In the genomic region with DNA sequence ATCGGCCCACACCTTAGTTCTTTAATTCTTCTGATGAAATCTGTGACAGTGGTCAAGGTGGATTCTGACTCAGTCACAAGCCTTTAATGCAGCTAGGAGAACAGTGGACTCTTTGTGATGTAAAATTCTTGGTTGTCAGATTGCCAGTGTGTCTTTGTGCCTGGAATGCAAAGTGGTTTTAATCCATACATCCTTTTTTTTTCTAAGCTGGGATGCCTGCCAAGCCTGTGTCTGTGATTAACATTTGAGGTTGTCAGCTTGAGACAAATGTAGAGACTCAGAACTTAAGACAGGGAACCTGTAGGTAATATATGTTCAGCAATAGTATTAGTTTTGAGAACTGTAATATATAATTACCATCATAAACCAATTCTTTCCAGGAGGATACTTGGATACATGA, we compare ENCODE assay signal across 18 mouse cellular contexts. TPM values are rescaled to one million over a fixed set of nuclear protein-coding genes. Genes with fewer than 3 reads are reported as not detected.
DNase-seq lines count a peak whose midpoint lies in the region; ATAC-seq lines count a peak whose summit lies in the region.
"Had no signal": no experiment of that assay in that cellular context is flagged by ENCODE, and none has a peak within 500 bp of the region (broad histone marks: within the 10 kb centered on the region; RNA-seq: fewer than 3 reads in every experiment).

No protein-coding gene starts in this region.

- no peak overlapping the region for H3K9ac ChIP-seq in hindbrain, embryonic 11.5 days (ENCODE audit: low read depth, low read length)
- H3K9ac ChIP-seq in forebrain, embryonic 15.5 days (replicated peaks): no peak overlapping the region
- no peak overlapping the region for H3K9ac ChIP-seq in midbrain, embryonic 15.5 days
- H3K9ac ChIP-seq: embryonic facial prominence, embryonic 15.5 days; heart, embryonic 15.5 days; intestine, embryonic 15.5 days; liver, embryonic 12.5 days had no signal

- no peak overlapping the region for H3K27ac ChIP-seq in hindbrain, embryonic 11.5 days (ENCODE audit: low read depth, low read length)
- H3K27ac ChIP-seq in hindbrain, embryonic 10.5 days: no peak overlapping the region
- no peak overlapping the region for H3K27ac ChIP-seq in forebrain, embryonic 15.5 days (replicated peaks)
- H3K27ac ChIP-seq in midbrain, embryonic 15.5 days: 0 out of 2 replicates have a peak overlapping the region, but pooled peaks have one; percentile 32
- H3K27ac ChIP-seq: embryonic facial prominence, embryonic 15.5 days; heart, embryonic 15.5 days; intestine, embryonic 15.5 days; left cerebral cortex, adult 2 months; liver, embryonic 12.5 days had no signal

- no peaks in the 10 kb centered on the region for H3K9me3 ChIP-seq in hindbrain, embryonic 11.5 days (ENCODE audit: control insufficient read depth, low read length)
- no peaks in the 10 kb centered on the region for H3K9me3 ChIP-seq in hindbrain, embryonic 10.5 days
- H3K9me3 ChIP-seq in forebrain, embryonic 15.5 days: no peaks in the 10 kb centered on the region
- H3K9me3 ChIP-seq in midbrain, embryonic 15.5 days: no peaks in the 10 kb centered on the region
- H3K9me3 ChIP-seq: embryonic facial prominence, embryonic 15.5 days; heart, embryonic 15.5 days; intestine, embryonic 15.5 days; liver, embryonic 12.5 days had no signal

- no peaks in the 10 kb centered on the region for H3K4me1 ChIP-seq in hindbrain, embryonic 11.5 days (replicated peaks; ENCODE audit: control insufficient read depth, insufficient read depth, low read length)
- peaks cover 4% of the 10 kb centered on the region; the same call in 1 of the 2 replicates for H3K4me1 ChIP-seq in hindbrain, embryonic 10.5 days (replicated peaks)
- peaks cover 6% of the 10 kb centered on the region; the same call in 1 of the 2 replicates for H3K4me1 ChIP-seq in forebrain, embryonic 15.5 days
- H3K4me1 ChIP-seq in midbrain, embryonic 15.5 days: peaks cover 14% of the 10 kb centered on the region
- H3K4me1 ChIP-seq: embryonic facial prominence, embryonic 15.5 days; heart, embryonic 15.5 days; intestine, embryonic 15.5 days; liver, embryonic 12.5 days had no signal

- ATAC-seq in hindbrain, embryonic 11.5 days (ENCODE audit: low FRiP score): peak; percentile 68
- peak; percentile 57 for ATAC-seq in forebrain, embryonic 15.5 days (replicated peaks)
- ATAC-seq in midbrain, embryonic 15.5 days (replicated peaks): peak; percentile 52
- ATAC-seq: CD4-positive, CD25-positive, alpha-beta regulatory T cell, adult 4 months; intestine, embryonic 15.5 days; liver, embryonic 12.5 days had no signal

- no peak overlapping the region for H3K4me2 ChIP-seq in hindbrain, embryonic 11.5 days (replicated peaks; ENCODE audit: low read depth, low read length)
- no peak overlapping the region for H3K4me2 ChIP-seq in forebrain, embryonic 15.5 days (replicated peaks)
- no peak overlapping the region for H3K4me2 ChIP-seq in midbrain, embryonic 15.5 days
- H3K4me2 ChIP-seq: embryonic facial prominence, embryonic 15.5 days; heart, embryonic 15.5 days; intestine, embryonic 15.5 days; liver, embryonic 12.5 days had no signal

- H3K4me3 ChIP-seq in hindbrain, embryonic 11.5 days (ENCODE audit: low read depth, low read length): no peak overlapping the region
- no peak overlapping the region for H3K4me3 ChIP-seq in hindbrain, embryonic 10.5 days
- H3K4me3 ChIP-seq in forebrain, embryonic 15.5 days: no peak overlapping the region
- H3K4me3 ChIP-seq in midbrain, embryonic 15.5 days: no peak overlapping the region
- H3K4me3 ChIP-seq: embryonic facial prominence, embryonic 15.5 days; heart, embryonic 15.5 days; intestine, embryonic 15.5 days; left cerebral cortex, adult 2 months; liver, embryonic 12.5 days; myocyte had no signal

- DNase-seq in hindbrain, embryonic 11.5 days (ENCODE audit: low spot score): peak; percentile 32
- DNase-seq in hindbrain, embryonic 10.5 days (ENCODE audit: low spot score): no peak
- peak; percentile 43 for DNase-seq in Muller cell, postnatal 12 days (ENCODE audit: inconsistent ontology term)
- DNase-seq in lung, adult 18-20 months: no peak
- no peak for DNase-seq in gastrocnemius, postnatal 25 days
- DNase-seq in ovary, postnatal 10 days (ENCODE audit: low spot score): no peak
- DNase-seq: kidney, postnatal 4 days; lung, postnatal 4 days; right cerebral cortex, postnatal 14 days had no signal

- H3K36me3 ChIP-seq in hindbrain, embryonic 11.5 days (ENCODE audit: control insufficient read depth, insufficient read depth, low read length): no peaks in the 10 kb centered on the region
- no peaks in the 10 kb centered on the region for H3K36me3 ChIP-seq in hindbrain, embryonic 10.5 days
- no peaks in the 10 kb centered on the region for H3K36me3 ChIP-seq in forebrain, embryonic 15.5 days
- H3K36me3 ChIP-seq in midbrain, embryonic 15.5 days (replicated peaks): no peaks in the 10 kb centered on the region
- H3K36me3 ChIP-seq: embryonic facial prominence, embryonic 15.5 days; heart, embryonic 15.5 days; intestine, embryonic 15.5 days; liver, embryonic 12.5 days had no signal

- no peaks in the 10 kb centered on the region for H3K27me3 ChIP-seq in hindbrain, embryonic 11.5 days (ENCODE audit: control insufficient read depth, insufficient read depth, low read length)
- no peaks in the 10 kb centered on the region for H3K27me3 ChIP-seq in hindbrain, embryonic 10.5 days (ENCODE audit: insufficient read depth, poor library complexity, severe bottlenecking)
- no peaks in the 10 kb centered on the region for H3K27me3 ChIP-seq in forebrain, embryonic 15.5 days
- H3K27me3 ChIP-seq in midbrain, embryonic 15.5 days (replicated peaks): no peaks in the 10 kb centered on the region
- H3K27me3 ChIP-seq: embryonic facial prominence, embryonic 15.5 days; heart, embryonic 15.5 days; intestine, embryonic 15.5 days; liver, embryonic 12.5 days had no signal

- 37% methylated on average over 1 of the region's 1 CpGs for WGBS in hindbrain, embryonic 11.5 days
- 50% methylated on average over 1 of the region's 1 CpGs for WGBS in hindbrain, embryonic 10.5 days
- 9% methylated on average over 1 of the region's 1 CpGs for WGBS in forebrain, embryonic 15.5 days
- 2% methylated on average over 1 of the region's 1 CpGs for WGBS in midbrain, embryonic 15.5 days

RNA-seq across cellular contexts. Expression of gene Ncam2, which starts 23.3 kb away (rescaled TPM):
- polyA plus RNA-seq in hindbrain, embryonic 11.5 days (2014; fragmentation: Nextera tagmentation; extraction: Ambion mirVana): 1.5 and 2.7 TPM in 2 replicates
- 0.71 and 0.80 TPM in 2 replicates for polyA plus RNA-seq in hindbrain, embryonic 10.5 days (2016; fragmentation: Nextera tagmentation; extraction: Ambion mirVana)
- polyA plus RNA-seq in forebrain, embryonic 15.5 days (2015; fragmentation: Nextera tagmentation; extraction: Ambion mirVana): 8.7 and 9.1 TPM in 2 replicates
- 22.8 and 25.7 TPM in 2 replicates for polyA plus RNA-seq in midbrain, embryonic 15.5 days (2015; fragmentation: Nextera tagmentation; extraction: Ambion mirVana)
- under 1 TPM in 1 of 2 experiments, not detected in 1; 0.08 TPM for total RNA-seq in gastrocnemius, postnatal 25 days (2021)

Comparison
In these comparisons a context has a peak if more than half of its experiments do, and no peak if none do; other contexts are left out.
1. DNase-seq: peak in hindbrain, embryonic 11.5 days (single experiment) and Muller cell, postnatal 12 days (single experiment); none in hindbrain, embryonic 10.5 days (single experiment), lung, adult 18-20 months (0 of 2), gastrocnemius, postnatal 25 days (single experiment) and ovary, postnatal 10 days (single experiment).
2. Peak in every context shown above with its lines, with median percentiles within 50 percentile points of each other: ATAC-seq.